Mouse (Mus musculus) adrenal gland, adult 8-10 months (tissue): ENCODE results near the gene Cst13. TPM values are rescaled to one million over a fixed set of nuclear protein-coding genes. Genes with fewer than 3 reads are reported as not detected.
"Not testable (repeated sequence)": the region's sequence is repeated elsewhere in the genome, so short reads cannot be mapped to it uniquely, and the experiment has no call there.

Experiments used
- DNase-seq: peaks from one replicate; pipeline ENCODE4 v3.0.0; 2022
- total RNA-seq, 4 experiments: library from RNA; stranded (reverse); gene quantifications; 2 replicates each; pipeline ENCODE4 v1.2.4; 2022

The Cst13 gene
- under 1 TPM in 1 of 4 experiments, not detected in 3; 0.32 TPM for total RNA-seq

GRCm38 (mm10) chr2:148819909-148820308, at the start of gene Cst13:
Gene Cst13 (plus strand): TSS chr2:148820081.
- no peak for DNase-seq

GRCm38 (mm10) chr2:148771397-148771796, 48.5 kb upstream of the Cst13 start, which contains the start of gene Cst11:
Gene Cst11 (minus strand): TSS chr2:148771497.
- DNase-seq, result not testable (repeated sequence)

- DNase-seq, result no peak
Measured at GRCm38 (mm10) chr2:148781709-148782108, 38.2 kb upstream of the Cst13 start, which contains the start of gene 8030411F24Rik. Gene 8030411F24Rik (plus strand): TSS chr2:148782009.

- DNase-seq, result no peak
Measured at GRCm38 (mm10) chr2:148789142-148789541, 30.7 kb upstream of the Cst13 start, which contains the start of gene Cst12. Gene Cst12 (plus strand): TSS chr2:148789361.

GRCm38 (mm10) chr2:148798485-148798884, 21.4 kb upstream of the Cst13 start, which contains the start of gene Cst8:
Gene Cst8 (plus strand): TSS chr2:148798785.
- peak; percentile 17 for DNase-seq

GRCm38 (mm10) chr2:148801491-148801921, 18.4 kb upstream of the Cst13 start:
- no peak for DNase-seq

- DNase-seq, result no peak
Measured at GRCm38 (mm10) chr2:148806696-148807095, 13.2 kb upstream of the Cst13 start.

- DNase-seq, result no peak
Measured at GRCm38 (mm10) chr2:148825986-148826385, 6.1 kb downstream of the Cst13 start.

GRCm38 (mm10) chr2:148834912-148835311, 15.0 kb downstream of the Cst13 start, which contains the start of gene Cst9:
Gene Cst9 (plus strand): TSS chr2:148835147.
- no peak for DNase-seq

GRCm38 (mm10) chr2:148838075-148838777, 18.3 kb downstream of the Cst13 start:
- DNase-seq, result no peak

GRCm38 (mm10) chr2:148839224-148839623, 19.3 kb downstream of the Cst13 start:
- no peak for DNase-seq

GRCm38 (mm10) chr2:148851116-148851906, 31.4 kb downstream of the Cst13 start:
- DNase-seq, result peak; percentile 71

- DNase-seq, result no peak
Measured at GRCm38 (mm10) chr2:148856630-148857400, 36.9 kb downstream of the Cst13 start.

- no peak for DNase-seq
Measured at GRCm38 (mm10) chr2:148857506-148857905, 37.6 kb downstream of the Cst13 start.

GRCm38 (mm10) chr2:148860993-148861392, 41.1 kb downstream of the Cst13 start:
- DNase-seq, result no peak

GRCm38 (mm10) chr2:148861693-148862092, 41.8 kb downstream of the Cst13 start:
- no peak for DNase-seq

GRCm38 (mm10) chr2:148864966-148865365, 45.1 kb downstream of the Cst13 start, which contains the start of gene 9230104L09Rik:
Gene 9230104L09Rik (minus strand): TSS chr2:148865038.
- DNase-seq, result no peak

- DNase-seq, result no peak
Measured at GRCm38 (mm10) chr2:148868959-148869358, 49.1 kb downstream of the Cst13 start.

- no peak for DNase-seq
Measured at GRCm38 (mm10) chr2:148870526-148870925, 50.6 kb downstream of the Cst13 start.

GRCm38 (mm10) chr2:148872860-148873259, 53.0 kb downstream of the Cst13 start:
- DNase-seq, result no peak

- DNase-seq, result no peak
Measured at GRCm38 (mm10) chr2:148874224-148874616, 54.3 kb downstream of the Cst13 start.

GRCm38 (mm10) chr2:148874617-148875334, 54.9 kb downstream of the Cst13 start:
- no peak for DNase-seq
